Mouse (Mus musculus) olfactory bulb, adult 2 months (tissue): ENCODE measurements around the gene Pim3. TPM values are rescaled to one million over a fixed set of nuclear protein-coding genes. Genes with fewer than 3 reads are reported as not detected.

Experiments used
- H3K27ac ChIP-seq: fragments of 200-500 bp; 2 replicates; pipeline ENCODE4 v1.5.1; 2012; ENCODE audit warnings: low read depth, low read length; ENCODE audit not compliant: insufficient read depth
- H3K4me1 ChIP-seq: fragments of 200-500 bp; 2 replicates; pipeline ENCODE4 v1.6.1; 2012; ENCODE audit warnings: low read length; ENCODE audit not compliant: control insufficient read depth, insufficient read depth
- H3K4me3 ChIP-seq: fragments of 200-500 bp; 2 replicates; pipeline ENCODE4 v1.5.1; 2012; ENCODE audit warnings: mild to moderate bottlenecking, low read depth, low read length, moderate library complexity; ENCODE audit not compliant: insufficient read depth
- CTCF ChIP-seq: fragments of 200-500 bp; IDR thresholded peaks from 2 replicates; pipeline ENCODE4 v1.5.1; 2012; ENCODE audit warnings: low read depth, mild to moderate bottlenecking, low read length, moderate library complexity; ENCODE audit not compliant: insufficient read depth
- POLR2A ChIP-seq: fragments of 200-500 bp; IDR thresholded peaks from 2 replicates; pipeline ENCODE4 v1.6.1; 2012; ENCODE audit warnings: mild to moderate bottlenecking, low read depth, low read length, moderate library complexity; ENCODE audit not compliant: insufficient read depth
- WGBS: fragments of 180-500 bp; shearing (Covaris S2); methylation state at CpG from one replicate; pipeline ENCODE4 v1.1.7; 2018; 5-methylcytosine and 5-hydroxymethylcytosine counted together
- polyA plus RNA-seq: library from polyadenylated mRNA; stranded (reverse); fragments of >200 nt; gene quantifications from 2 replicates; pipeline ENCODE4 v1.2.4, GENCODE M21; 2012; ENCODE audit warnings: low replicate concordance; ENCODE audit not compliant: missing spikeins, insufficient read depth, insufficient read length

The Pim3 gene
- polyA plus RNA-seq, 1 experiment, result not detected

GRCm38 (mm10) chr15:88836031-88836430, 26.0 kb upstream of the Pim3 start:
- WGBS, result 90% methylated on average over 6 of the region's 6 CpGs
- H3K27ac ChIP-seq, result no peak overlapping the region
- H3K4me3 ChIP-seq, result no peak overlapping the region
- TF ChIP-seq CTCF, result no peak
- TF ChIP-seq POLR2A, result no peak
- H3K4me1 ChIP-seq, result peaks cover 29% of the 10 kb centered on the region

- no peak overlapping the region for H3K4me3 ChIP-seq
Observed at GRCm38 (mm10) chr15:88836571-88836970, 25.4 kb upstream of the Pim3 start.

GRCm38 (mm10) chr15:88837199-88837932, 24.6 kb upstream of the Pim3 start:
- WGBS, result 3% methylated on average over 39 of the region's 39 CpGs
- Histone ChIP-seq H3K4me3 (peak overlapping the region; percentile 56), H3K27ac (no peak overlapping the region), H3K4me1 (peaks cover 41% of the 10 kb centered on the region)
- no peak for TF ChIP-seq POLR2A
- TF ChIP-seq CTCF, result no peak

More at GRCm38 (mm10) chr15:88836571-88836970, 25.4 kb upstream of the Pim3 start:
- H3K4me1 ChIP-seq, result peaks cover 33% of the 10 kb centered on the region
- H3K27ac ChIP-seq, result no peak overlapping the region
- TF ChIP-seq POLR2A, result no peak
- no peak for TF ChIP-seq CTCF
- WGBS, result 80% methylated on average over 5 of the region's 5 CpGs

- TF ChIP-seq CTCF (no peak), POLR2A (no peak)
- Histone ChIP-seq H3K27ac (no peak overlapping the region), H3K4me3 (no peak overlapping the region; the same call in 1 of the 2 replicates), H3K4me1 (peaks cover 45% of the 10 kb centered on the region)
- 7% methylated on average over 11 of the region's 11 CpGs for WGBS
Observed at GRCm38 (mm10) chr15:88837977-88838376, 24.0 kb upstream of the Pim3 start.

- peaks cover 55% of the 10 kb centered on the region for H3K4me1 ChIP-seq
- WGBS, result 11% methylated on average over 9 of the region's 9 CpGs
- H3K27ac ChIP-seq, result peak overlapping the region; percentile 58
Observed at GRCm38 (mm10) chr15:88839271-88839670, 22.7 kb upstream of the Pim3 start.

GRCm38 (mm10) chr15:88840126-88840525, 21.9 kb upstream of the Pim3 start:
- H3K27ac ChIP-seq, result peak overlapping the region; percentile 74
- no peak for TF ChIP-seq POLR2A
- H3K4me3 ChIP-seq, result no peak overlapping the region
- H3K4me1 ChIP-seq, result peaks cover 55% of the 10 kb centered on the region
- 57% methylated on average over 10 of the region's 10 CpGs for WGBS

More at GRCm38 (mm10) chr15:88839271-88839670, 22.7 kb upstream of the Pim3 start:
- no peak overlapping the region for H3K4me3 ChIP-seq
- TF ChIP-seq POLR2A (no peak), CTCF (no peak)

- peaks cover 55% of the 10 kb centered on the region for H3K4me1 ChIP-seq
- TF ChIP-seq CTCF (no peak), POLR2A (no peak)
- no peak overlapping the region for H3K4me3 ChIP-seq
- 98% methylated on average over 2 of the region's 2 CpGs for WGBS
- H3K27ac ChIP-seq, result no peak overlapping the region
Observed at GRCm38 (mm10) chr15:88841160-88841559, 20.8 kb upstream of the Pim3 start.

GRCm38 (mm10) chr15:88841580-88842299, 20.2 kb upstream of the Pim3 start:
- 83% methylated on average over 3 of the region's 3 CpGs for WGBS
- peaks cover 55% of the 10 kb centered on the region for H3K4me1 ChIP-seq
- no peak overlapping the region for H3K27ac ChIP-seq
- H3K4me3 ChIP-seq, result no peak overlapping the region
- TF ChIP-seq POLR2A (no peak), CTCF (no peak)

GRCm38 (mm10) chr15:88842300-88842673, 19.7 kb upstream of the Pim3 start:
- 75% methylated on average over 3 of the region's 3 CpGs for WGBS
- Histone ChIP-seq H3K27ac (0 out of 2 replicates have a peak overlapping the region, but pooled peaks have one; percentile 42), H3K4me1 (peaks cover 51% of the 10 kb centered on the region), H3K4me3 (no peak overlapping the region)
- TF ChIP-seq POLR2A, result no peak
- TF ChIP-seq CTCF, result no peak

- no peak for TF ChIP-seq CTCF
- no peak for TF ChIP-seq POLR2A
- H3K27ac ChIP-seq, result peak overlapping the region; percentile 55; the same call in 1 of the 2 replicates
- WGBS, result 18% methylated on average over 8 of the region's 8 CpGs
- H3K4me3 ChIP-seq, result no peak overlapping the region
- peaks cover 45% of the 10 kb centered on the region for H3K4me1 ChIP-seq
Observed at GRCm38 (mm10) chr15:88843486-88844097, 18.4 kb upstream of the Pim3 start.
